Comparison of ENCODE assay signal across 13 mouse cellular contexts in the genomic region with DNA sequence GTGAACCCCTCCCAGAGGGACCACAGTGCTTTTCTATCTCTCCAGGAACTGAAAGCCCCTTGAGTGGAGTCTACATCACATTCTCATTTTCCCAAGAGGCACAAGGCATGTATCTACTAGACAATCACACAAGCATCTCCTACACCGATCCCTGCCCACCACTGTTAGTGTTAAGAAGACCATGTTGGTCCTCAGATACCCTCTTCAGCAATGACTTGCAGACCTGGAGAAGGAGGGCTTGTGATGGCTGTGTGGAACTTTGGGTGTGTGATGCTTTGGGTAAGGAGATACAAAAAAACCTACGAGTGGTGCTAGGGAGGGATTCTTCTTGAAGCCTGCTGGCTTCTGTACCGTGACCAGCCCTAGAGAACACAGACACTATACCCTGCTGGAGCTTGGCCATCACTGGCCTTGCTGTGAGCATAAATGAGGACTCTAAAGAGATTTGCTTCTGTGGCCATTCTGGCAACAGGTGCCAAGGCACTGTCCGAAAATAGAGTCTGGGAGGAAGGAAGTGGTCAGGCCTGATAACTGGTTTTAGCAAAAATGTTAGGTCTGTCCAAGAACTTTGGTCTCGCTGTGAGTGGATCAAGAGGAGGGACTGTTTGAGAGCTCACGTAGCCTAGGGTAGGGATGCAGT.
DNase-seq lines count a peak whose midpoint lies in the region; ATAC-seq and TF ChIP-seq lines count a peak whose summit lies in the region.
"Had no signal": no experiment of that assay in that cellular context is flagged by ENCODE, and none has a peak within 500 bp of the region (broad histone marks: within the 10 kb centered on the region; RNA-seq: fewer than 3 reads in every experiment).

No protein-coding gene starts in this region.

- no peak overlapping the region for H3K9ac ChIP-seq in liver, embryonic 15.5 days
- H3K9ac ChIP-seq: hindbrain, embryonic 15.5 days had no signal

- no peak for TF ChIP-seq CTCF in bone marrow macrophage, adult 2 months (IDR thresholded peaks at IDR 0.05; ENCODE audit: low read depth, low read length)
- TF ChIP-seq CTCF in cerebellum, adult 2 months (IDR thresholded peaks at IDR 0.05; ENCODE audit: borderline replicate concordance, insufficient read depth, low read depth, low read length) = no peak

- no peaks in the 10 kb centered on the region for H3K9me3 ChIP-seq in liver, embryonic 15.5 days (replicated peaks)
- H3K9me3 ChIP-seq: hindbrain, embryonic 15.5 days had no signal

- peak overlapping the region; percentile 99 for H3K27ac ChIP-seq in bone marrow macrophage, adult 2 months (ENCODE audit: insufficient read depth, low read depth, low read length)
- peak overlapping the region; percentile 51; the same call in 1 of the 2 replicates for H3K27ac ChIP-seq in liver, embryonic 15.5 days (replicated peaks)
- no peak overlapping the region for H3K27ac ChIP-seq in cerebellum, adult 2 months (ENCODE audit: insufficient read depth, low read length)
- H3K27ac ChIP-seq: hindbrain, embryonic 15.5 days had no signal

- peaks cover 64% of the 10 kb centered on the region for H3K4me1 ChIP-seq in bone marrow macrophage, adult 2 months (ENCODE audit: control insufficient read depth, insufficient read depth, low read length)
- peaks cover 31% of the 10 kb centered on the region for H3K4me1 ChIP-seq in liver, embryonic 15.5 days (replicated peaks)
- no peaks in the 10 kb centered on the region for H3K4me1 ChIP-seq in cerebellum, adult 2 months (ENCODE audit: control insufficient read depth, insufficient read depth, low read length)
- H3K4me1 ChIP-seq: hindbrain, embryonic 15.5 days had no signal

- 39% methylated on average over 6 of the region's 6 CpGs for WGBS in liver, embryonic 15.5 days (ENCODE audit: insufficient replicate concordance)
- WGBS in cerebellum, adult 2 months = 69% methylated on average over 6 of the region's 6 CpGs

- peak; percentile 25 for DNase-seq in adrenal gland, adult 2 months
- DNase-seq in adrenal gland, adult 18-20 months (ENCODE audit: low spot score in 2 of 2) = no peak
- peak; percentile 34 for DNase-seq in layer of hippocampus, adult 11-12 months (ENCODE audit: low spot score)
- no peak for DNase-seq in layer of hippocampus, postnatal 36 days
- DNase-seq in urinary bladder, postnatal 25 days (ENCODE audit: low spot score) = no peak
- no peak for DNase-seq in cerebellum, adult 2 months
- DNase-seq: adrenal gland, postnatal 10 days; cerebellum, adult 9-10 months; thymus, postnatal 25 days had no signal

- no peak for ATAC-seq in liver, embryonic 15.5 days (ENCODE audit: insufficient read depth)

- no peak overlapping the region for H3K4me3 ChIP-seq in bone marrow macrophage, adult 2 months (ENCODE audit: insufficient read depth, low read length)
- no peak overlapping the region for H3K4me3 ChIP-seq in liver, embryonic 15.5 days (replicated peaks)
- H3K4me3 ChIP-seq in cerebellum, adult 2 months (replicated peaks; ENCODE audit: insufficient read depth, low read depth, low read length) = no peak overlapping the region
- H3K4me3 ChIP-seq: hindbrain, embryonic 15.5 days had no signal

- no peak overlapping the region for H3K4me2 ChIP-seq in liver, embryonic 15.5 days
- H3K4me2 ChIP-seq: hindbrain, embryonic 15.5 days; midbrain, embryonic 11.5 days had no signal

- peaks cover 19% of the 10 kb centered on the region; the same call in 1 of the 2 replicates for H3K36me3 ChIP-seq in liver, embryonic 15.5 days (replicated peaks)

- TF ChIP-seq POLR2A in bone marrow macrophage, adult 2 months (IDR thresholded peaks at IDR 0.05; ENCODE audit: borderline replicate concordance, low read depth, low read length) = no peak
- no peak for TF ChIP-seq POLR2A in cerebellum, adult 2 months (IDR thresholded peaks at IDR 0.05; ENCODE audit: borderline replicate concordance, insufficient read depth, low read length)

- no peaks in the 10 kb centered on the region for H3K27me3 ChIP-seq in liver, embryonic 15.5 days
- H3K27me3 ChIP-seq in cerebellum, adult 2 months (ENCODE audit: control insufficient read depth, insufficient read depth, low read length) = no peaks in the 10 kb centered on the region
- H3K27me3 ChIP-seq: hindbrain, embryonic 15.5 days had no signal

Comparison
In these comparisons a context has a peak if more than half of its experiments do, and no peak if none do; other contexts are left out.
1. DNase-seq: peak in adrenal gland, adult 2 months (single experiment) and layer of hippocampus, adult 11-12 months (single experiment); none in adrenal gland, adult 18-20 months (0 of 2), layer of hippocampus, postnatal 36 days (0 of 2), urinary bladder, postnatal 25 days (single experiment) and cerebellum, adult 2 months (0 of 2).